Mouse (Mus musculus) CD4-positive naive resting alpha-beta T cell, adult 76 days (primary cell): ENCODE measurements around the gene Gcg. TPM values are rescaled to one million over a fixed set of nuclear protein-coding genes. Genes with fewer than 3 reads are reported as not detected.

ENCODE experiments used
- total RNA-seq: library from RNA; stranded (reverse); gene quantifications from one replicate; pipeline ENCODE4 v1.2.4, GENCODE M21; 2023

Gcg gene
- total RNA-seq: not detected

DNA sequence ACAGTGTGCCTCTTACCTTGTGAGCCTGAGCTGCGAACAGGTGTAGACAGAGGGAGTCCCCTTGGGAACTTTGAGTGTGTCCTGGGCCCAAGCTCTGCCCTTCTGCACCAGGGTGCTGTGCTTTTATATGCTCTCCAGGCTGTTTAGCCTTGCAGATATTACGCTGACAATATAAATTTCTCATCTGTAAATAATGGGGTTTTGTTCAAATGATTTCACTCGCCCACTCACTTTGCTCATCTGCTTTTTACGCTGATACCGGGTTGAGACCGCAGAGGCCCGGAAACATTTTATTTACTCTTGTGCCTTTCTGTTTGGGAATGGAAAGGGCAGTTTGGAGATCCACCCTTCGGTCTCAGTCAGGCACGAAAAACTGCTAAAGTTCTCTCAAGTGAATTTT is at the start of gene Gcg:
TSS of gene Gcg (minus strand) at position 101 of the 400 bp plus-strand sequence.

Other genes starting within 250 kb of the Gcg start
- 50.7 TPM for gene Dpp4, start 71.4 kb downstream of the Gcg start, total RNA-seq
- 1.6 TPM for gene Fap, start 90.4 kb upstream of the Gcg start, total RNA-seq
- 21.5 TPM for gene Ifih1, start 162.6 kb upstream of the Gcg start, total RNA-seq
- gene Gca, start 180.6 kb upstream of the Gcg start, total RNA-seq: 0.21 TPM